Mouse (Mus musculus) embryonic facial prominence, embryonic 13.5 days (tissue): ENCODE measurements around the gene Acads. TPM values are rescaled to one million over a fixed set of nuclear protein-coding genes. Genes with fewer than 3 reads are reported as not detected.
"Not testable (repeated sequence)": the region's sequence is repeated elsewhere in the genome, so short reads cannot be mapped to it uniquely, and the experiment has no call there.

Source experiments
- ATAC-seq: fragments of 200-750 bp; cut with Nextera tagmentation; 2 replicates; pipeline ENCODE4 v1.8.0; 2017; ENCODE audit warnings: low read depth; ENCODE audit not compliant: insufficient number of reproducible peaks, insufficient read depth, low FRiP score, low TSS enrichment
- H3K27ac ChIP-seq: fragments of 300-500 bp; sonication (generic); 2 replicates; pipeline ENCODE4 v1.5.1; 2015; ENCODE audit warnings: moderate library complexity, mild to moderate bottlenecking, inconsistent platforms
- H3K27me3 ChIP-seq: fragments of 300-500 bp; sonication (generic); 2 replicates; pipeline ENCODE4 v1.6.1; 2015; ENCODE audit warnings: mild to moderate bottlenecking, inconsistent platforms
- H3K36me3 ChIP-seq: fragments of 300-500 bp; sonication (generic); 2 replicates; pipeline ENCODE4 v1.6.1; 2015; ENCODE audit warnings: mild to moderate bottlenecking, inconsistent platforms
- H3K4me1 ChIP-seq: fragments of 300-500 bp; sonication (generic); 2 replicates; pipeline ENCODE4 v1.6.1; 2015; ENCODE audit warnings: inconsistent platforms
- H3K4me2 ChIP-seq: fragments of 300-500 bp; sonication (generic); 2 replicates; pipeline ENCODE4 v1.6.1; 2015; ENCODE audit warnings: moderate library complexity, mild to moderate bottlenecking, inconsistent platforms
- H3K4me3 ChIP-seq: fragments of 300-500 bp; sonication (generic); 2 replicates; pipeline ENCODE4 v1.5.1; 2015; ENCODE audit warnings: mild to moderate bottlenecking, inconsistent platforms
- H3K9ac ChIP-seq: fragments of 300-500 bp; sonication (generic); 2 replicates; pipeline ENCODE4 v1.6.1; 2015; ENCODE audit warnings: mild to moderate bottlenecking, inconsistent platforms
- H3K9me3 ChIP-seq: fragments of 300-500 bp; sonication (generic); 2 replicates; pipeline ENCODE4 v1.6.1; 2016; ENCODE audit warnings: inconsistent platforms
- WGBS: fragments of 180-500 bp; shearing (Covaris S2); methylation state at CpG from one replicate; pipeline ENCODE4 v1.1.7; 2015; ENCODE audit warnings: mixed read lengths; 5-methylcytosine and 5-hydroxymethylcytosine counted together
- polyA plus RNA-seq: library from polyadenylated mRNA; unstranded; fragments of >200 nt; fragmentation: Nextera tagmentation; extraction: Ambion mirVana; gene quantifications from 2 replicates; pipeline ENCODE4 v1.2.1, GENCODE M21; 2015

Gene Acads
- polyA plus RNA-seq: 48.2 and 52.5 TPM in 2 replicates

- WGBS: 1% methylated on average over 35 of the region's 39 CpGs
- peak; percentile 79 for ATAC-seq
Measured at GRCm38 (mm10) chr5:115118961-115119570, at the start of gene Acads. Gene Acads, minus strand, starts transcription at chr5:115119346.

GRCm38 (mm10) chr5:115167396-115167795 is 48.2 kb upstream of the Acads start:
- H3K9me3 ChIP-seq: no peaks in the 10 kb centered on the region
- H3K4me2 ChIP-seq: no peak overlapping the region
- ATAC-seq: no peak
- H3K9ac ChIP-seq: no peak overlapping the region
- H3K4me1 ChIP-seq: peaks cover 17% of the 10 kb centered on the region
- no peaks in the 10 kb centered on the region for H3K36me3 ChIP-seq
- no peak overlapping the region for H3K4me3 ChIP-seq
- 55% methylated on average over 6 of the region's 6 CpGs for WGBS
- H3K27ac ChIP-seq: no peak overlapping the region
- no peaks in the 10 kb centered on the region for H3K27me3 ChIP-seq

More at GRCm38 (mm10) chr5:115118961-115119570, at the start of gene Acads:
- peak within 1 kb of the TSS; percentile 69 for H3K4me2 ChIP-seq
- no peaks in the 10 kb centered on the region for H3K9me3 ChIP-seq
- peak within 1 kb of the TSS; percentile 83 for H3K9ac ChIP-seq
- H3K4me3 ChIP-seq: peak within 1 kb of the TSS; percentile 71
- peak within 1 kb of the TSS; percentile 60 for H3K27ac ChIP-seq
- H3K36me3 ChIP-seq: peaks cover 49% of the 10 kb centered on the region
- H3K4me1 ChIP-seq: peaks cover 7% of the 10 kb centered on the region; the same call in 1 of the 2 replicates
- H3K27me3 ChIP-seq: no peaks in the 10 kb centered on the region

GRCm38 (mm10) chr5:115166815-115167194 is 47.7 kb upstream of the Acads start:
- WGBS: 84% methylated on average over 7 of the region's 7 CpGs
- Histone ChIP-seq H3K9me3 (no peaks in the 10 kb centered on the region), H3K4me3 (no peak overlapping the region), H3K4me2 (no peak overlapping the region), H3K9ac (no peak overlapping the region), H3K4me1 (peaks cover 17% of the 10 kb centered on the region), H3K36me3 (no peaks in the 10 kb centered on the region), H3K27me3 (no peaks in the 10 kb centered on the region), H3K27ac (no peak overlapping the region)
- ATAC-seq: no peak

GRCm38 (mm10) chr5:115165895-115166814 is 47.0 kb upstream of the Acads start:
- H3K9ac ChIP-seq: no peak overlapping the region
- no peak overlapping the region for H3K4me3 ChIP-seq
- H3K4me1 ChIP-seq: peaks cover 17% of the 10 kb centered on the region
- H3K4me2 ChIP-seq: no peak overlapping the region
- WGBS: 60% methylated on average over 11 of the region's 11 CpGs
- H3K27me3 ChIP-seq: no peaks in the 10 kb centered on the region
- no peak for ATAC-seq
- no peaks in the 10 kb centered on the region for H3K9me3 ChIP-seq
- H3K36me3 ChIP-seq: no peaks in the 10 kb centered on the region
- peak overlapping the region; percentile 55; the same call in 1 of the 2 replicates for H3K27ac ChIP-seq

- H3K27ac ChIP-seq: no peak overlapping the region
- H3K4me3 ChIP-seq: no peak overlapping the region
- H3K27me3 ChIP-seq: no peaks in the 10 kb centered on the region
- no peak for ATAC-seq
- no peaks in the 10 kb centered on the region for H3K9me3 ChIP-seq
- no peak overlapping the region for H3K9ac ChIP-seq
- no peak overlapping the region for H3K4me2 ChIP-seq
- WGBS: 54% methylated on average over 9 of the region's 9 CpGs
- H3K4me1 ChIP-seq: peaks cover 17% of the 10 kb centered on the region
- no peaks in the 10 kb centered on the region for H3K36me3 ChIP-seq
Measured at GRCm38 (mm10) chr5:115165351-115165750, 46.2 kb upstream of the Acads start.

- not testable (repeated sequence) for H3K36me3 ChIP-seq, H3K9me3 ChIP-seq, H3K27me3 ChIP-seq, H3K4me3 ChIP-seq, H3K9ac ChIP-seq, ATAC-seq, H3K4me2 ChIP-seq, H3K27ac ChIP-seq
- 81% methylated on average over 4 of the region's 4 CpGs for WGBS
- H3K4me1 ChIP-seq: peaks cover 17% of the 10 kb centered on the region
Measured at GRCm38 (mm10) chr5:115164446-115164845, 45.3 kb upstream of the Acads start.

GRCm38 (mm10) chr5:115163563-115163962 is 44.4 kb upstream of the Acads start:
- Histone ChIP-seq H3K36me3 (no peaks in the 10 kb centered on the region), H3K4me1 (peaks cover 14% of the 10 kb centered on the region), H3K9me3 (no peaks in the 10 kb centered on the region), H3K27ac (no peak overlapping the region), H3K27me3 (no peaks in the 10 kb centered on the region), H3K9ac (no peak overlapping the region), H3K4me3 (no peak overlapping the region), H3K4me2 (peak overlapping the region; percentile 43)
- 39% methylated on average over 8 of the region's 8 CpGs for WGBS
- no peak for ATAC-seq

GRCm38 (mm10) chr5:115161940-115162279 is 42.8 kb upstream of the Acads start:
- WGBS: 64% methylated on average over 1 of the region's 1 CpGs
- H3K9me3 ChIP-seq, H3K9ac ChIP-seq: not testable (repeated sequence)

GRCm38 (mm10) chr5:115161064-115161939 is 42.2 kb upstream of the Acads start:
- Histone ChIP-seq H3K4me2 (no peak overlapping the region), H3K4me1 (peaks cover 16% of the 10 kb centered on the region), H3K4me3 (no peak overlapping the region), H3K27me3 (no peaks in the 10 kb centered on the region), H3K9ac (no peak overlapping the region), H3K9me3 (no peaks in the 10 kb centered on the region), H3K36me3 (no peaks in the 10 kb centered on the region), H3K27ac (no peak overlapping the region)
- WGBS: 28% methylated on average over 13 of the region's 13 CpGs
- ATAC-seq: no peak

More at GRCm38 (mm10) chr5:115161940-115162279, 42.8 kb upstream of the Acads start:
- not testable (repeated sequence) for H3K36me3 ChIP-seq, H3K27me3 ChIP-seq, ATAC-seq, H3K4me3 ChIP-seq, H3K4me2 ChIP-seq, H3K27ac ChIP-seq
- peaks cover 13% of the 10 kb centered on the region for H3K4me1 ChIP-seq

GRCm38 (mm10) chr5:115160655-115161054 is 41.5 kb upstream of the Acads start:
- WGBS: 62% methylated on average over 6 of the region's 6 CpGs
- H3K36me3 ChIP-seq: no peaks in the 10 kb centered on the region
- no peak overlapping the region for H3K4me2 ChIP-seq
- H3K4me1 ChIP-seq: peaks cover 20% of the 10 kb centered on the region
- no peak overlapping the region; the same call in 1 of the 2 replicates for H3K27ac ChIP-seq
- ATAC-seq: no peak
- H3K9me3 ChIP-seq: no peaks in the 10 kb centered on the region
- no peak overlapping the region for H3K9ac ChIP-seq
- H3K4me3 ChIP-seq: no peak overlapping the region
- H3K27me3 ChIP-seq: no peaks in the 10 kb centered on the region

GRCm38 (mm10) chr5:115159165-115159564 is 40.0 kb upstream of the Acads start:
- H3K9ac ChIP-seq: peak overlapping the region; percentile 97
- peak overlapping the region; percentile 85 for H3K4me3 ChIP-seq
- ATAC-seq: no peak
- H3K36me3 ChIP-seq: no peaks in the 10 kb centered on the region
- 37% methylated on average over 12 of the region's 12 CpGs for WGBS
- H3K4me1 ChIP-seq: peaks cover 35% of the 10 kb centered on the region
- H3K27me3 ChIP-seq: no peaks in the 10 kb centered on the region
- H3K9me3 ChIP-seq: no peaks in the 10 kb centered on the region
- peak overlapping the region; percentile 98 for H3K27ac ChIP-seq
- peak overlapping the region; percentile 79 for H3K4me2 ChIP-seq
